Mouse (Mus musculus): ENCODE data around the gene Mgst3.
"Not testable (repeated sequence)": the region's sequence is repeated elsewhere in the genome, so short reads cannot be mapped to it uniquely, and the experiment has no call there.

Gene Mgst3

DNA sequence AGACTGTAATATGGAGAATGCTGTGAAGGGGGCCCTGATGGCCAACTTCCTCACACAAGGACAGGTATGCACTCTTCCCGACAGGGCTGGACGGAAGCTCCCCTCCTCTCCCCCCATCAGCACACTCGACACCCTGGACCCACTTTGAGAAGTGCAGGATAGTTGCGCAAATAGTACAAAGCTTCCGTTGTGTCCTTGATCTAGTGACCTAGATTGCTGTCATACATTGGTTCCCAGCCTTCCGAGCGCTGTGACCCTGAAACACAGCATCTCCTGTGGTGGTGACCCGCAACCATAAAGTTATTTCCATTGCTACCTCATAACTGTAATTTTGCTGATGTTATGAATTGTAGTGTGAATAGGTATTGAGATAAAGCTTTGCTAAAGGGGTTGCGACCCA is 36.3 kb downstream of the Mgst3 start:
- DNase-seq = no peak

- no peak for DNase-seq
Measured at GRCm38 (mm10) chr1:167352403-167352802, 41.2 kb downstream of the Mgst3 start.

- DNase-seq = no peak
Measured at GRCm38 (mm10) chr1:167350597-167351415, 42.8 kb downstream of the Mgst3 start.

DNA sequence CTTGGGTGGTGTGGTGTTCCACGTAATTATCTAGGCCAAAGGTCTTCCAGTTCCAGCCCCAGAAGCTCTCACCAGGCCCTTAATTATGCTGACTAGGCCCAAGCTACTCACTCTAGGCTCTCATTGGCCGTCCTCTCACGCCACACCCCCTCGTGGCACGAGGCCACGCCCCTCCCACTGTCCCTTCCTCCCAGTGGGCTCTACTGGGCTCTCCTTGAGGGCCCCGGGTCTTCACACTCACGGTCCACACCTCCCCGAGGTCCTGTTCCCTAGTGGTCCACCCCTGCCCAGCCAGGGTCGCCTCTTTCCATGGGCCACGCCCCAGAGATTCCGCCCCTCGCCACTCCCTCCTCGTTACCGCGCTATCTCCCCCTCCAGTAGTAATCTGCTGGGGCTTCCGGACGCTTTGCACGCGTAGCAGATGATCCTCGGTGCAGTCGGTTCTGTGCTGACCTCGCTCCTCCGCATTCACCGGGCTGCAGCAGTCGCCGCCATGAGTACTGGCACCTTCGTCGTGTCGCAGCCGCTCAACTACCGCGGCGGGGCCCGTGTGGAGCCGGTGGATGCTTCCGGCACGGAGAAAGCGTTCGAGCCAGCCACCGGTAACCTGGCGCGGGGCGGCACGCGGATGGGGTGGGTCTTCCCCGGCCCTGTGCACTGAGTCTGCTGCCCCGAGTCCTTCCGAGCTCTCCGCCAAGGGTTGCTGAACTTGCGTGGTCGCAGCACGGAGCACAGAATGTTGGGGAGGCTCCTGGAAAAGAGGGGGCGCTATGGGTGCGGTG is 43.6 kb downstream of the Mgst3 start, which contains the start of gene Aldh9a1:
TSS of gene Aldh9a1 (plus strand) at position 177 of the 782 bp plus-strand sequence.
- DNase-seq = peak; percentile 95

GRCm38 (mm10) chr1:167349206-167349605 is 44.4 kb downstream of the Mgst3 start:
- not testable (repeated sequence) for DNase-seq

DNA sequence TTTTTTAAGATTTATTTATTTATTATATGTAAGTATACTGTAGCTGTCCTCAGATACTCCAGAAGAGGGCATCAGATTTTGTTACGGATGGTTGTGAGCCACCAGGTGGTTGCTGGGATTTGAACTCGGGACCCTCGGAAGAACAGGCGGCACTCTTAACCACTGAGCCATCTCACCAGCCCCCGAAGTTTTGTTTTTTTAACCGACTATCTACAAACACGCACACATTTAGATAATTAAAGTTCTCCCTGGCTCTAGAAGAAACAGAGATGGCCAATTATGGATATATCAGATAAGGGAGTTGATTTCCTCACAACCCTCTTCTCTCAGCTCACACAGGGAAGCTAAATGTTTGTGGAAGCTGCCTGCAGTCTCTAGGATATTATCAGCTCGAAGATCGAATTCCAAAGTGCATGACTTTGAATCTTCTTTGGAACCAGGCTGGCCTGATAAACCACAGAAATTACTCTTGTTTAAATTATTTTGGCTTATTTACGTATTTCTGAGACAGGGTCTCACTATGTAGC is 47.6 kb downstream of the Mgst3 start:
- DNase-seq = not testable (repeated sequence)

- no peak for DNase-seq
Measured at GRCm38 (mm10) chr1:167342831-167343230, 50.8 kb downstream of the Mgst3 start.

- no peak for DNase-seq
Measured at GRCm38 (mm10) chr1:167340910-167341528, 52.6 kb downstream of the Mgst3 start.

GRCm38 (mm10) chr1:167340111-167340787 is 53.4 kb downstream of the Mgst3 start:
- DNase-seq = no peak

- no peak for DNase-seq
Measured at GRCm38 (mm10) chr1:167339177-167339781, 54.4 kb downstream of the Mgst3 start.

DNA sequence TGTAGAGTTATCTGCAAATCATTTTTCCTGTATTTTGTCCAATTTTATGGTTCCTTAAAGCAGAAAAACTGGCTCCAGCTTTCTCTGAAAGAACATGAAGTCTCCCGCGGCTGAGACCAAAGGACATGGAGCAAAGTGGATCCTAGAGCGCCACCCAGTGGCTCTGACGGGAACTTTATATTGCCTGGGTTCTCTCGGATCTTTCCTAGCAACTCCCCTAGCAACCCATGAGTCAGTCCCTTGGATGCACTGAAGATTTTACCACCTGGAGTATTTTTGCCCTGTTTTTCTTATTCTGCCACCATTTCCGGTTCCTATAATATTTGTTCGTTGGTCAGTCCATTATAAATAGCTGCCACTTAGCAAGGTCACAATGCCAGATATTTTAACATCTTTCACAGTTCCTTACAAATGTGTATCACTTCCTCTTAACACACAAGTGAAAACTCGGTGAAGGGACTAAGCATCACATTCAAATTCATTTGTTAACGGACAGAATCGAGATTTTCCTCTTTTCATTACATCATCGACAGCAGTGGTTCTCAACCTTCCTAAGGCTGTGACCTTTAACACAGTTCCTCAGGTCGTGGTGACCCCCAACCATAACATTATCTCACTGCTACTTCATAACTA is 56.1 kb downstream of the Mgst3 start:
- DNase-seq = peak; percentile 80 to 86

GRCm38 (mm10) chr1:167336398-167336797 is 57.2 kb downstream of the Mgst3 start:
- DNase-seq = no peak

- no peak for DNase-seq
Measured at GRCm38 (mm10) chr1:167331106-167331505, 62.5 kb downstream of the Mgst3 start.

DNA sequence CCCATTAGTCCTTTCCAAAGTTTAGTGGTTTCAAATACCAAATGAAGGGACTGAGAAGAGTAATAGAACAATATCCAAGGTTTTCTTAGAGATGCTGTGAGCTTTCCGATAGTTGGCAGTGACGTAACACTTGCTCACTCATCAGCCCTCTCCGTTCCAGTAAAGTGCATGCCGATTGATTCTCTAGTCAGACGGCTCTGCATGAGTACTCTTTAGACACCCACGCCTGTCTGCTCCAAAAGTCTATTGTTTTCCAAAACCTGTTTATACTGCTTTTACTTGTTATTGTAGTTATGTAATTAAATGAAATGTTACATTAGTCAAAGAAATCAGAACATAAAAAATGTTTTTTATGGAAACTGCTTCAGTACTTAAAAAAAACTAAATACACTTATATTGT is 64.9 kb downstream of the Mgst3 start:
- DNase-seq = no peak

Data from lung, postnatal 4 days (tissue).